Mouse (Mus musculus) frontal cortex, postnatal 36 days (tissue): ENCODE data around the gene Ptprn2.
"Not testable (repeated sequence)": the region's sequence is repeated elsewhere in the genome, so short reads cannot be mapped to it uniquely, and the experiment has no call there.

Experiments used
- DNase-seq, 2 experiments: peaks; one replicate each; pipeline ENCODE4 v3.0.0; 2022; ENCODE audit warnings: low spot score in 2 of 2

Ptprn2 gene

DNA sequence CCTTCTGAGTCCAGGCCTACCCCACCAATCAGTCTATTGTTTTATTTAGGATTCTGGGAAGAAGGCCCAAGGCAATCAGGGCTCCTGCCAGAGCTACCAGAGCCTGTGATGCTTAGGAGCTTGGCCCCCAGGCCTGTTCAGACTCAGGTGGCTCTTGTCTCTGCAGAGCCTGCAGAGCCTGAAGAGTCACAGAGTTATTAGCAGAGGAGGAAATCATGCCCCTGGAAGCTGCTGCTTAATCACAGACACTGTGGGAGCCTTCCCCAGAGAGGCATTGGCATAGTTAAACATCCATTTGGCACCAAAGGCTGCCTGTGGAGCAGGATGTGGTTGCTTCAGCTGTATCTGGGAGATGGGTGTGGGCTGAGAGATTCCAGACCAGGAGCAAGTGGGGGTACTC is 30.3 kb downstream of the Ptprn2 start:
- no peak for DNase-seq

DNA sequence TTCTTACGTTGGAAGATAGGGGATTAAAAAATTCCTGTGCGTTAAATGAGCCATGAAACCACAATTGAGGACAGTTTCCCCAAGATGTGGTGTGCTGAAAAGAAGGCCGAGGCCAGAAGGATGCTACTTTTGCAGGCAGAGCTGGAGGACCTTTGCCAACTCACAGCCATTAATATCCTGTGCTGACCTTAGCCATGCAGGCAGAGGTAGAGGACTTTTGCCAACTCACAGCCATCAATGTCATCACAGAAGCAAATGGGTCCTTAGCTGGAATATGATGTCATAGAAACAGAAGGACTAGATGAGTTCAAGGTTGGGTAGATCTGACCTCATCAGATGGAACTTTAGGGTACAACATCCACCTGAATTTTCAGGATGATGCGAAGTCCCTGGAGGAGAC is 43.3 kb downstream of the Ptprn2 start:
- DNase-seq: no peak

DNA sequence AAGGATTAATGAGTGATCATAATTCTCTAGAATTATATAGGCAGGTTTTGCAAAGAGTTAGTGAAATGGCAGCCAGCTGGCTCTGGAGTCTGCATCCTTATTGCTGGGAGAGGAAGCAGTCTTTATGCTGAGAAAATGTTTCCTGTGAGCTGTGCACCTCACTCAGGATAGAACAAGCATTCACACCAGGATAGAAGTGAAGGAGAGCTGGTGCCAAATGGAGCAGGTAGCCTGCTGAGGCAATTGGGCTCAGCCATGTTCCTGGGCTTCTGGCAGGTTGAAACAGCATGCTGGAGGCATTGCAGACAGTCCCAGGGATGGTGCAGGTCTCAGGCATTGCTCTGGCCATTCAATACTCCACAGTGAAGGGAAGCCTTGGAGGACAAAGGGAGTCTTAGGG is 47.8 kb downstream of the Ptprn2 start:
- no peak for DNase-seq

DNA sequence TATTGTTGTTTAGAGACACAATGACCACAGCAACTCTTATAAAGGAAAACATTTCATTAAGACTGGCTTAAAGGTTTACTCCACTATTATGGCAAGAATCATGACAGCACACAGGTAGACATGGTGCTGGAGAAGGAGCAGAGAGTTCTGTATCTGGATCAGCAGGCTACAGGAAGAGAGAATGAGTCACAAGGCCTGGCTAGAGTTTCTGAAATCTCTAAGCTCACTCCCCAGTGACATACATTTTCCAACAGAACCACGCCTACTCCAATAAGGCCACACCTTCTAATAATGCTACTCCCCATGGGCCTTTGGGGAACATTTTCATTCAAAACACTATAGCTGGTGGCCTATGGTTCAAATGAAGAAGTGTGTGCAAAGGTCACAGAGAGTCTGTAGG is 53.8 kb downstream of the Ptprn2 start:
- no peak for DNase-seq

DNA sequence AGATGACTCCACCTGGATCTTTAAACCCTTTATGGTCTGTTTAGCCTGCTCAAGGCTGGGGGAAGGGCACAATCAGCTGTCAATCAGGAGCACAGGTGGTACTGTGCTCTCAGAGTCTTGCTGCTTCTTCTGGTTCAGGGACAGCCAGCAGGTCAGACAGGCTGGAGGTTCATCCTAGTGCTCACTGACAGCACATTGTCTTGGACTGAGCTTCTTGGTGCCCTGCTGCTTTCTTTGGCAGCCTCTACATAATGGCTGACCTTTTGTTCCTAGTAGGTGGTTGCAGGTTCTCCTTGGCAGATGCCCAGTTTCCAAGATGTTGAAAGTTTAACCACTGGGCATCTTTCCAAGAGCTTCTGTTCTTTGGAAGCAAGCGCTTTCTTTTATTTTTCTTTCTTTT is 55.1 kb downstream of the Ptprn2 start:
- DNase-seq: no peak

DNA sequence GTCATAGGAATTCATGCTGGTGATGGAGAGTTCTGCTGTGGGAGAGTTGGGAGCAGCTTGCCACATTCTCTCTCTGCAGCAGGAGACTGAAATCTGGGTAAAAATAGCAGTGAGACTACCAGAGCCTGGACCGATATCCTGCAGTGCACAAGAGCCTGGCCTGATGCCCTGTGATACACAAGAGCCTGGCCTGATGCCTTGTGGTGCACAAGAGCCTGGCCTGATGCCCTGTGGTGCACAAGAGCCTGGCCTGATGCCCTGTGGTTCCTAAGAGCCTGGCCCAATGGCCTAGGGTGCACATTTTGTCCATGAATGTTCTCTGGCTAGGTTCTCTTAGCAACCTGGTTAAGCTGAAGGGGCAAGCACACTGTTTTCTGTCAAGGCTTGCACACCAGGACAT is 64.5 kb downstream of the Ptprn2 start:
- DNase-seq: peak in 1 of 2 experiments; percentile 64

DNA sequence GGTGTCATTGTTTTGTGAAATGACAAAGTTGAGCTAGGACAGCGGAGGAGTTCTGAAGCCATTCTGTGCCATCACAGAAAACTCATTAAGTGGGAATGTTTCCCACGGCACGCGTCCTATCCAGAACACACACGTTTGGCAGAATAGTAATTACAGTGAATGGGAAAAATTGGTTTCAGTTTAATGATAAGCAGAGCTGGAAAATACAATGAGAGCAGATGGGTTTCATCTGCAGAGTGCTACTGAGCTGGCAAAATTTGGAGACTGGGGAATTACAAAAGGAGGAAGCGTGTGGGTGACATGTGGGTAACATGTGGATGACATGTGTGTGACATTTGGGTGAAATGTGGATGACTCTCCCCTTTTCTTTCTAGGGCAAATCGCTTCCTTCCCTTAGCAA is 66.0 kb downstream of the Ptprn2 start:
- no peak for DNase-seq

DNA sequence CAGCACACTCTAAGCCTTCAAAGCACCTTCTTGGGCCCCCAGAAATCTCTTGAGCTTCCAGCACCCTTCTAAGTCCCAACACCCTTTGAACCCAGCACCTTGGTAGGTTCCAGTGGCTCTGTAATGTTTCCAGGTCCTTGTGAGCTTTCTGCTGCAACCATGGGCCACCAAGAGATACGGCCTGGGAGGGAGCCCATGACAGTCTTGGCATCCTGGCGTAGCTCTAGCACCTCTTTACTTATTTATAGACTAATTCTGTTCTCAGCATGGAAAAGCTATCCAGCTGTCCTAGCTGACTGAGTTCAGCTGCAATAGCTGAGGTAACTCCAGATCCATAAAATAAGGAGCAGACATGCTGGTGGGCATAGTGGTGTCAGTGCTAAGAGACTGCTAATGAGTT is 66.8 kb downstream of the Ptprn2 start:
- no peak for DNase-seq

DNA sequence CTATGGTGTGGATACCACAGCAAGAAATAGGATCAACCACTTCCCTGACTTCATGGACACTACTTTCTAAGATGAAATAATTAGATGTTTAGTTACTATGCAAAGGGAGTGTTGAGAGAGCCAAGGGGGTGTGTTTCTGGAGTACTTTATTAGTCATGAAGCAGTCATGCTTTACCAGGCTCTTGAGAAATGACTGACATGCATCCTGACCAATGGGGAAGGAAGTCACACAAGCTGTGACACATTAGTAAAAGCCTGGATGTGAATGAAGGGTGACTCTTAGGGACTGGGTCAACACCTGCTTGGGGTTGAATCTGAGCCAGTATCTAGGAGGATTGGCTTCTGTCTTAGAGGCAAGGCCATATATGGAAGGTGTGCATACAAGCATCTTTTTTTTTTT is 67.8 kb downstream of the Ptprn2 start:
- DNase-seq: no peak

DNA sequence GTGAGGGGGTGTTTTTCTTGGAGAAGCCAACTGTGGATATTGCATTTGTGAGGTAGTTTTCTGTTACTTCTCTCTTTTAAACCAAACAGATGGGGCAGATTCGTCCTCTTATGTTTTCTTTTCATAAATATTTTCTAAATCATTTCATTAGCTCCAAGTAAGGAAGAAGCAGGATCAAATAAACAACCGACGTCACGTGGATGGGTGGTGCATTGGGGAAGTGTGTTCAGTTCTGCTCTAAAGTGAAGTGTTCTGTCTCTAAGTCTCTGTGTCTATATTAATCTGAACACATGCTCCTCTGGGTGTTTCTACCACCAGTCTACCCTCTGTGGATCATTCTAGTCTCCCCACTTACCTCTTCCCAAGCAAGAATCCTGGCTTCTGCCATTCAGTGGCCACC is 70.4 kb downstream of the Ptprn2 start:
- no peak for DNase-seq

DNA sequence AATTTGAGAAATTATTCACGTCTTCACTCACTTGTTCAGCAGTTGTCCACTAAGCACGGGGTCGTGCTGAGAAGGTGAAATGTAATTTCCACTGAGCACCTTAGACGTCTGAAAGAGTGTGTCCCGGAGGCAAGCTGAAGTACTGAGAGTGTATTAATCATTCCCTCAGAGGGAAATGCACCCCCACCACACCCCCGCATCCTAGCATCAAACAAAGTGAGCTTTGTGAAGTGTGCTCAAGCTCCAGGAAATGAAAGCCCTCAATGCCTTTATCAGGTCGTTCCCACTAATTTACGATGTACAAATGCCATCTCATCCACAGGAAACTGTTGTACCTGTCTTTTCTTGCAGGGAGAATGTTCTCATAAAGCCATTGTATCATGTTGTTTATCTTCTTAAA is 78.9 kb downstream of the Ptprn2 start:
- no peak for DNase-seq

DNA sequence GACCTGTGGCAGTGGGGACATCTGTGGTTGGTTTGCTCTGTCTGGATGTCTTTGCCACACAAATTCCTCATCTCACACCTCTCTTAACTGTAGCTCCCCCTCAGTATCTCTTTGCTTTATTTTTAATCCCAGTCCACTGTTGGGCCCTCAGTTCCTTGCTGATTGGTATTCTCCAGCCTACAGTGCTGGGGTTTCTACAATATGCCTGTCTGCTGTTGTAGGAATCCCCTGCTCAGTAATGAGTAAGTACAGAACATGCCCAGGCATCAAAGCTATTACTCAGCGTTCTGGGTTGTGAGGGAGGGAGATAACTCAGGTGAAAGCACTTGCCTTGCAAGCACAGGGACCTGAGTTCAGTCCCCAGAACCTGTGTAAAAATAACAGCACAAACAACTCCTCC is 81.2 kb downstream of the Ptprn2 start:
- no peak for DNase-seq

DNA sequence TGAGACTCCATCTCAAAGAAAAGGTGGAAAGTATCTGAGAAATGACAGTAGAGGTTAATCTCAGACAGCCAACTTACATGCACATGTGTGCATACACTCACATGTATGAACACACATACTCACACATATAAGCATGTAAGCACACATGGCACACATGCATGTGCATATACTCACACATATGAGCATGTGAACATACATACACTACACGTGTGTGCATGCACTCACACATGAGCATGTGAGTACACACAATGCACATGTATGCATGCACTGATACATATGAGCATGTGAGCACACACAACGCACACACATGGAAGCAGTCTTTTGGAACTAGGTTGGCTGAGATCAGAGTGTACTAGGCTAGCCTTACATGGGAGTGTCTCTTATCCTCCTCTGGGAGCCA is 81.7 kb downstream of the Ptprn2 start:
- DNase-seq: no peak

DNA sequence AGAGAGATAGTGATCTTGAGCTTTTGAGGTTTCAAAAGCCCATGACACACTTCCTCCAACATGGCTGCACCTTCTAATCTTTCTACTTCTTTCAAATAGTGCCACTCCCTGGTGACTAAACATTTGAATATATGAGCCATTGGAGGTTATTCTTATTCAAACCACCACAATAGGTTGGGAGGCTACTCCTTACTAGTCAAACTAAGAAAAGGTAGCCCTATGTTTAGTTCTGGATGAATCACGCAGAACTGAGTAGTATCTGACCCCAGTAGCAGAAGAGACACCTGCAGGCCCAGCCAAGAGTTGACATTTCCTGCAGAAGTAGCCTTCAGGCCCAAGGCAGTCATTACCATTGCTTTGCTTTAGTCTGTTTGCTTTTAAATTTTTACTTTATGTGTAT is 84.0 kb downstream of the Ptprn2 start:
- no peak for DNase-seq

DNA sequence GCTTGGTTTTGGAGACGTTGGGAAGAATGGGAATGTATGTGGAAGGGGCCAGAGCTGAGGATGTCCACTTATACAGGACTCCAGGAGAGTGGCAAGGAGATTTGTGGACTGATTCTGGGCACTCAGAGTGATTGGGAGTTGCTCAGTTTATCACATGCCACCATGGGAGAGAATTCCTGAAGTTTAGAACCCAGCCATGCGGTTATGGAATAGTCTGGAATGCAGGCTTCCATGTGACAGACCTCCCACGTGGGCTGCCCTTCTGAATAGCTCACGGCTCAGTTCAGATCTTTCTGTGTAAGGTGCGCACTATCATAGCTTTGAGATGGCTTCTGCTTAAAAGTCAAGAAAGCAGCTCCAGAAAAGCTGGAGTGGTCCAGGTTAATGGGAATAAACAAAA is 88.6 kb downstream of the Ptprn2 start:
- no peak for DNase-seq

DNA sequence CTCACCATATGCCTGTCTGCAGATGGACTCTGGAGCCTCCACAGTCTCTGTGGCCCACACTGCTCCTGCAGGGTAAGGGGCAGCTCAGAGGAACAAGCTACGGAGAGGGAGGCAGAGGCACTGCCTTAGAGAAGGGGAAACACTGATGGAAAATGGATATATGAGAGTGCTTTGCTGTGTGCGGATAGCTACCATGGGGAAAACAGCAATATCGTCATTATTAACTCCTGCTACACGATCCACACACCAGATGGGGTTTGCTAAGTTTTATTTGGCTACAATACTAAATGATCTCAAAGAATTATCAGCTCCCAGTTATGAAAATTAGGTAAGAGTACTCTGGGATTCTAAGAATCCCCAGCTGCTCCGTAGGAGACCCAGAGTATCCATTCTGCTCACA is 89.2 kb downstream of the Ptprn2 start:
- DNase-seq: no peak

DNA sequence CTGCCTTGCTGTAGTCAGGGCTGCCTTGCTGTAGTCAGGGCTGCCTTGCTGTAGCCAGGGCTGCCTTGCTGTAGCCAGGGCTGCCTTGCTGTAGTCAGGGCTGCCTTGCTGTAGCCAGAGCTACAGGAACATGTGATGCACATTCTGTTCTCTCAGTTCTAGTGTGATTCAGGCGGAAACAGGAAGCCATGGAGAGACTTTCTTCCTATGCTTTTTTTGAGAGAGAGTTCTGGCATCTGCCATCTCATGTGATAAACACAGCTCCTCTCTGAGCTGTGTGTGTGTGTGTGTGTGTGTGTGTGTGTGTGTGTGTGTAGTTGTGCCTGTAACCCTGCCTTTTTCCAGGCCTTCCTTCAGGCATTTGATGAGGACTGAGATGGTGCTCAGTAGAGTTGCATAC is 92.4 kb downstream of the Ptprn2 start:
- DNase-seq: not testable (repeated sequence)

DNA sequence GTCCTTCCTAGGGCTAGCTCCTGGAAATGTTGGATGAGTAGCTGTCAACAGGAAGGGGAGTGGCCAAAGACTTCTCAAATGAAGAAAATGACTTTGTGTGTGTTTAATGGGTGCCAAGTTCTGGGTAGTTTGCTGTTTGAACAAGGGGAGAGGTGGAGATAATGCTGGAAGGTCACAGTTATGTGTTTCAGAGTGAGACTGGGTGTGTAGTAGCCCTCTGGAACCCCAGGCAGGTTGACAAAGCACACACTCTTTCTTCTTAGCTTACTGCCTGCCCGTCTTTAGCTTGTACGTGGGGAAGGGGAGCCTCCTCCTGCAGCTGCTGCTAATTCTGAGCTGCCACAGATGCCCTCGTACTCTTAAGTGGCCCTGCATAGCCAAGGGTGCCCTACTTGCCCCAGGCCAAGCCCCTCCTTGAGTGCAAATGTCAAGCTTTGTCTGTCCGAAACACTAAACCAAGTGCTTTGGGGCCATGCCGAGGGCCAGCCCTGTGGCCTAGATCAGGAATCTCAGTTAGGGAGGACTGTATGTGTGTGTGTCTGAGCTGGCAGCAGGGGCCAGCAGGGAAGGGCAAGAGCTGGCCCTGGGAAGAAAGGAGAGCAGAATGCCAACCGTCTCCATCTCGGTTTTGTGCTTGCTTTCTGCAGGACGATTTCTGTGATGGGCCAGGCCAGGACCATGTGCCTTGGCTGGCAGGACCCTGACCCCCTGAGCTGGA is 95.5 kb downstream of the Ptprn2 start:
- DNase-seq: no peak

DNA sequence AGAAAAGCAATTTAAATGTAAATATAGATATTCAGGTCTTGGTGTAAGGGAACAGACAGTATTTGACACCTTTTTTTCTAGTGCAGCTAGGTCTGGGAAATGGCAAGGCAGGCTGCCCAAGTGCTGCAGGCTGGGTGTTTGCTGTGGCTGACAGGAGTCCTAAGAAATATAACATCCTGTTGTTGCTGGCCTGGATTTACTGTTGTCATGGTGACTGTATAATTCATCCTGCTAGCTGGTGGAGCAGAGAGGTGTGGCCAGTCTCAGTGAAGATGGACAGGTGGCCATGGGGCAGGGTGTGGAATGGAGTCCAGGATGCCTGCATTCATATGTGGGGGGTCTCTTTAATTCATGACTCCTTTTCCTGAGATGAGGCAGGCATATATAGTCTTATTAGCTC is 96.3 kb downstream of the Ptprn2 start:
- DNase-seq: peak in 1 of 2 experiments; percentile 49

DNA sequence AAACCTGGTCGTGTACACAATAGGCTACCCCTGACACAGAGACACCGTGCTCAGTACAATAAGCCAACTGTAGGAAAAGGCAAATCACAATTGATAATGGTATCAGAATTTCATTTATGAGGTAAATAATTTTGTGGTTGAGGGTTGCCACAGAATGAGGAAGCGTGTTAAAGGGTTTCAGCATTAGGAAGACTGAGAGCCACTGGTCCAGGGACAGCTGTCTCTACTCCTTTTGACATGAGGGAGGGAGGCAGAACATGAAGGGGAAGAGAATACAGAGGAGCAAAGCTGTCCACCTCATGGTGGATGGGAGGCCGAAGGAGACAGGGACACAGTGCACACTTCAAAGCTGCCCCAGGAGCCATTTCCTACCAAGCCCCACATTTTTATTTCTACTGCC is 97.3 kb downstream of the Ptprn2 start:
- no peak for DNase-seq

DNA sequence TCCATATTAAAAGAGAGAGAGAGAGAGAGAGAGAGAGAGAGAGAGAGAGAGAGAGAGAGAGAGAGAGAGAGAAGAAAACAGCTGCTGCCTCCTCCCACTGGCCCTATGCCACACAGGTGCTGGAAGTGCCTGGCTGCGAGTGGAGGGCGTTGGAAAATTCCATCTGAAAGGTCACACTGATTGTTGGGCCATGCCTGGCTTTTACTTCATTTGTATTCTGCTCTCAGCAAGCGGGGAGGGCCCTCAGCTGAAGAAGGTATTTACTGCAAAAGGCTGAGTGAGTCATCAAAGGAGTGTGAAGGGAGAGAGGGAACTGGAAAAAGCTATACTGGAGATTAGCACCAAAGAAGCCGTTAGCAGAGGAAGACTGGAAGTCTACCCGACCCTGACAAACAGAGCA is 99.5 kb downstream of the Ptprn2 start:
- DNase-seq: peak; percentile 65 to 66

DNA sequence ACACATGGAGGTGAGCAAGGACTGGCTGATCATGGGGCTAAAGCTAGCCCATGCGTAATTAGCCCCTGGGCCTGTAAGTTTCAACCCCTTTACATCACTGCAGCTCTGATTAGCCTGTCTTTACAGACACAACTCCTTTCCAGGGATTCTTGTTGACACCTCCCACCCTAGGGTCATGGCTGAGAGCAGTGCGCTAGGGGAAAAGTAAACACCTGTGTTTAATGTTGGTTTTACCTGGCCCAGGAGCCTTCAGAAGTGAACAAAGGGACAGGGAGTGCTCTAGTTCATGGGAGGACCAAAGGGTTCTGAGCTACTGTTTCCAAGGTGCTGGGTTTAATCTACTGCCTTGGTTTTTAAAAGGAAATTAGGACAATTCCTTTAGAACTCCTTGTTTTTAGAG is 100.6 kb downstream of the Ptprn2 start:
- DNase-seq: no peak

DNA sequence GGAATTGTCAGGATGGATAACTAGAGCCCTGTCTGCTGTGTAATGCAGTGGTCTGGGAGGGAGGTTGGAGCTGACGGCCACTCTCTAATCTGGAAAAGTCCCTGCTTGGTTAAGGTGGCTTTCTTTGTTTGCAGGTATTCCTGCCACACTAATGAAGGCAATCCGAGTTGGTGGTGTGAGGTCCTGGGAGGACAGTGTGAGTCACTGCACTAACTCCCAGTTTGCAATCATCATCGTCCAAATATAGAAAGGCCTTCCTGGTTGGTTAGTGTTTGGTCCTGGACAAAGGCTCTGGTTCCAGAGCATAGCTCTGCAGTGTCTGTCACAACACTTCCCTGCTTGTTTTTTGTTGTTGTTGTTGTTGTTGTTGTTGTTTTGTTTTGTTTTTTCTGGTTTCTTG is 102.0 kb downstream of the Ptprn2 start:
- DNase-seq: no peak

DNA sequence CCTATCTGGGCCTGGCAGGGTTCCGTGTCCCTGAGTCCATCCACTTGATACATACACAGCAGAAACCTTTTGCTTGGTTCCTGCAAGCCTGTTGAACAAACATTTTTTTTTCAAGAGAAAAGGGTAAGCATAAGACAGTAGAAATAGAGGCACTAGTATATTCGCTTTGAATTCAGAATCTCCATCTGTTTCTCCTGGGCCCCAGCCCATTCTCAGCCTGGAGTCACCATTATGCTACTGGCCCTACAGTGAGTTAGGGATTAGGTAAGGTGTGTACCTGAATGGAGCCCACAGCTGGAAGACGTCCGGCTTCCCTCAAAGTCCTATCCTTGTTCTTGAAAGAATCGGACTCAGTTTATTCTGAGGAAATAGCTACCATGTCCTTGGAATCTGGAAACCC is 104.6 kb downstream of the Ptprn2 start:
- DNase-seq: no peak
